Mouse (Mus musculus) MEL (cell line): ENCODE data around the gene Rps27rt.

Experiments
- CTCF ChIP-seq, 3 experiments: IDR thresholded peaks in 2 of 3; conservative IDR thresholded peaks in 1 of 3; 2 replicates each; pipeline ENCODE4 v1.5.1; 2011 to 2012; ENCODE audit warnings: low read length in 3 of 3, low read depth in 2 of 3, mild to moderate bottlenecking in 2 of 3, improper control_type of control experiment in 1 of 3, inconsistent platforms in 1 of 3, mixed read lengths in 1 of 3, moderate library complexity in 1 of 3; ENCODE audit not compliant: control insufficient read depth in 1 of 3, insufficient read depth in 1 of 3, poor library complexity in 1 of 3, severe bottlenecking in 1 of 3
- GATA1 ChIP-seq: IDR thresholded peaks from 2 replicates; pipeline ENCODE4 v1.6.1; 2011; ENCODE audit warnings: low read depth, low read length, improper control_type of control experiment
- MAZ ChIP-seq: IDR thresholded peaks from 2 replicates; pipeline ENCODE4 v1.6.1; 2012; ENCODE audit warnings: low read depth, mild to moderate bottlenecking, inconsistent platforms, low read length, improper control_type of control experiment
- POLR2A ChIP-seq, 2 experiments: IDR thresholded peaks; 2 replicates each; pipeline ENCODE4 v1.6.1; 2011 to 2012; ENCODE audit warnings: low read length in 2 of 2, mild to moderate bottlenecking in 2 of 2, control low read depth in 1 of 2, improper control_type of control experiment in 1 of 2, low read depth in 1 of 2, moderate library complexity in 1 of 2; ENCODE audit not compliant: control insufficient read depth in 1 of 2, insufficient read depth in 1 of 2, poor library complexity in 1 of 2
- TCF12 ChIP-seq: IDR thresholded peaks from 2 replicates; pipeline ENCODE4 v1.6.1; 2014; ENCODE audit warnings: low read depth, mild to moderate bottlenecking, inconsistent platforms, low read length, improper control_type of control experiment, moderate library complexity
- UBTF ChIP-seq: IDR thresholded peaks from 2 replicates; pipeline ENCODE4 v1.6.1; 2012; ENCODE audit warnings: low read depth, mild to moderate bottlenecking, inconsistent platforms, low read length, improper control_type of control experiment, moderate library complexity, borderline replicate concordance; ENCODE audit not compliant: insufficient read depth
- USF1 ChIP-seq: IDR thresholded peaks from 2 replicates; pipeline ENCODE4 v1.6.1; 2014; ENCODE audit warnings: low read depth, mild to moderate bottlenecking, inconsistent platforms, low read length, improper control_type of control experiment, moderate library complexity
- USF2 ChIP-seq, 2 experiments: IDR thresholded peaks; 2 replicates each; pipeline ENCODE4 v1.6.1; 2011 to 2012; ENCODE audit warnings: improper control_type of control experiment in 2 of 2, low read length in 2 of 2, borderline replicate concordance in 1 of 2, inconsistent platforms in 1 of 2, low read depth in 1 of 2, mild to moderate bottlenecking in 1 of 2; ENCODE audit not compliant: insufficient read depth in 1 of 2

- TF ChIP-seq USF1: no peak
- TF ChIP-seq TCF12: no peak
- TF ChIP-seq POLR2A (IDR thresholded peaks at IDR 0.05; ENCODE audit: control insufficient read depth in 1 of 2, insufficient read depth in 1 of 2, low read depth in 1 of 2, low read length in 2 of 2, poor library complexity in 1 of 2): no peak
- TF ChIP-seq CTCF (IDR thresholded peaks at IDR 0.05 in 2 of 3, conservative IDR thresholded peaks at IDR 0.05 in 1 of 3; ENCODE audit: control insufficient read depth in 1 of 3, insufficient read depth in 1 of 3, low read depth in 2 of 3, low read length in 3 of 3, poor library complexity in 1 of 3, severe bottlenecking in 1 of 3): no peak
- TF ChIP-seq GATA1: no peak
- TF ChIP-seq USF2 (IDR thresholded peaks at IDR 0.05; ENCODE audit: borderline replicate concordance in 1 of 2, insufficient read depth in 1 of 2, low read depth in 1 of 2, low read length in 2 of 2): no peak
- no peak for TF ChIP-seq MAZ
- no peak for TF ChIP-seq UBTF
Observed at GRCm38 (mm10) chr9:114988610-114989327, 6.2 kb upstream of the Rps27rt start.
